Mouse (Mus musculus): ENCODE measurements around the gene Ankrd13d. TPM values are rescaled to one million over a fixed set of nuclear protein-coding genes. Genes with fewer than 3 reads are reported as not detected.

Gene Ankrd13d
- polyA plus RNA-seq, 1 experiment = 2.2 TPM

GRCm38 (mm10) chr19:4265956-4266355 lies 17.0 kb downstream of the Ankrd13d start:
- TF ChIP-seq USF1 (IDR thresholded peaks at IDR 0.05; ENCODE audit: low read depth) (no peak), MAX (IDR thresholded peaks at IDR 0.05) (no peak), CTCF (IDR thresholded peaks at IDR 0.05; ENCODE audit: control insufficient read depth, insufficient read depth, insufficient read length) (no peak), MYOD1 (IDR thresholded peaks at IDR 0.05; ENCODE audit: control insufficient read depth, insufficient read length, low read depth) (no peak), FOSL1 (IDR thresholded peaks at IDR 0.05; ENCODE audit: insufficient read depth, low read length, poor library complexity, severe bottlenecking) (no peak), MYOG (IDR thresholded peaks at IDR 0.05; ENCODE audit: control insufficient read depth, extremely low read depth, insufficient read length) (no peak), CEBPB (IDR thresholded peaks at IDR 0.05; ENCODE audit: low read depth) (no peak)
- Histone ChIP-seq H3ac (ENCODE audit: control insufficient read depth, insufficient read length, low read depth) (no peak overlapping the region), H3K4me3 (ENCODE audit: insufficient read depth, poor library complexity, severe bottlenecking) (no peak overlapping the region), H3K27me3 (ENCODE audit: control insufficient read depth, insufficient read depth, insufficient read length) (no peaks in the 10 kb centered on the region), H3K79me2 (ENCODE audit: control insufficient read depth, insufficient read depth) (no peaks in the 10 kb centered on the region), H3K36me3 (ENCODE audit: control insufficient read depth, insufficient read depth) (no peaks in the 10 kb centered on the region), H3K79me3 (ENCODE audit: low read depth) (no peaks in the 10 kb centered on the region)

GRCm38 (mm10) chr19:4264171-4264780 lies 18.7 kb downstream of the Ankrd13d start:
- no peak overlapping the region for H3K4me3 ChIP-seq (ENCODE audit: insufficient read depth, poor library complexity, severe bottlenecking)
- no peaks in the 10 kb centered on the region for H3K27me3 ChIP-seq (ENCODE audit: control insufficient read depth, insufficient read depth, insufficient read length)
- H3K79me3 ChIP-seq (ENCODE audit: low read depth) = no peaks in the 10 kb centered on the region
- no peak overlapping the region for H3ac ChIP-seq (ENCODE audit: control insufficient read depth, insufficient read length, low read depth)
- no peak for TF ChIP-seq USF1 (IDR thresholded peaks at IDR 0.05; ENCODE audit: low read depth)
- TF ChIP-seq FOSL1 (IDR thresholded peaks at IDR 0.05; ENCODE audit: insufficient read depth, low read length, poor library complexity, severe bottlenecking) = no peak
- TF ChIP-seq CTCF (IDR thresholded peaks at IDR 0.05; ENCODE audit: control insufficient read depth, insufficient read depth, insufficient read length) = no peak
- no peak for TF ChIP-seq MYOG (IDR thresholded peaks at IDR 0.05; ENCODE audit: control insufficient read depth, extremely low read depth, insufficient read length)
- no peak for TF ChIP-seq MYOD1 (IDR thresholded peaks at IDR 0.05; ENCODE audit: control insufficient read depth, insufficient read length, low read depth)
- TF ChIP-seq MAX (IDR thresholded peaks at IDR 0.05) = no peak
- TF ChIP-seq CEBPB (IDR thresholded peaks at IDR 0.05; ENCODE audit: low read depth) = no peak
- no peaks in the 10 kb centered on the region for H3K36me3 ChIP-seq (ENCODE audit: control insufficient read depth, insufficient read depth)
- no peaks in the 10 kb centered on the region for H3K79me2 ChIP-seq (ENCODE audit: control insufficient read depth, insufficient read depth)

GRCm38 (mm10) chr19:4263702-4264101 lies 19.2 kb downstream of the Ankrd13d start:
- H3K27me3 ChIP-seq (ENCODE audit: control insufficient read depth, insufficient read depth, insufficient read length) = no peaks in the 10 kb centered on the region
- no peak overlapping the region for H3ac ChIP-seq (ENCODE audit: control insufficient read depth, insufficient read length, low read depth)
- no peaks in the 10 kb centered on the region for H3K36me3 ChIP-seq (ENCODE audit: control insufficient read depth, insufficient read depth)
- H3K79me2 ChIP-seq (ENCODE audit: control insufficient read depth, insufficient read depth) = no peaks in the 10 kb centered on the region
- no peaks in the 10 kb centered on the region for H3K79me3 ChIP-seq (ENCODE audit: low read depth)
- H3K4me3 ChIP-seq (ENCODE audit: insufficient read depth, poor library complexity, severe bottlenecking) = no peak overlapping the region
- TF ChIP-seq CTCF (IDR thresholded peaks at IDR 0.05; ENCODE audit: control insufficient read depth, insufficient read depth, insufficient read length) (no peak), MYOD1 (IDR thresholded peaks at IDR 0.05; ENCODE audit: control insufficient read depth, insufficient read length, low read depth) (no peak), CEBPB (IDR thresholded peaks at IDR 0.05; ENCODE audit: low read depth) (no peak), MAX (IDR thresholded peaks at IDR 0.05) (no peak), USF1 (IDR thresholded peaks at IDR 0.05; ENCODE audit: low read depth) (no peak), FOSL1 (IDR thresholded peaks at IDR 0.05; ENCODE audit: insufficient read depth, low read length, poor library complexity, severe bottlenecking) (no peak), MYOG (IDR thresholded peaks at IDR 0.05; ENCODE audit: control insufficient read depth, extremely low read depth, insufficient read length) (no peak)

DNA sequence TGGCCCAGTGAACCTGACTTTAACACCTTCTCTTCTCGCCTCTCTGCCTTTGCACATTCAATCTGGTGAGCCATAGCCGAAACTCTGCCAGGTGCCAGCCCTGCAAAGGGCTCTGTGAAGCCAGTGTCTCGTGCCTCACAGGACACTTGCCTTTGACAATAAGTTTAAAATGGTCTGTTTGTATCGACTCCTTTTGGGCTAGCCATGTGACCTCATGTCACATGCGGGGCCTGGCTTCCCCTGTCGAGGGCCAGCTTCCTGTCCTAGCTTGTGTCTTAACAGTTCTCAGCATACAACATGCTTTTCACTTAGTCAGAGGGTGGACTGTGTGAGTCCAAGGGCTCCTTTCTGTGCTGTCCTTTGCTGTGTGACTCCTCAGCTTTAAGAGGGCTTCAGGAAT lies 20.2 kb downstream of the Ankrd13d start:
- Histone ChIP-seq H3K36me3 (ENCODE audit: control insufficient read depth, insufficient read depth) (no peaks in the 10 kb centered on the region), H3K27me3 (ENCODE audit: control insufficient read depth, insufficient read depth, insufficient read length) (no peaks in the 10 kb centered on the region), H3K79me2 (ENCODE audit: control insufficient read depth, insufficient read depth) (no peaks in the 10 kb centered on the region), H3ac (ENCODE audit: control insufficient read depth, insufficient read length, low read depth) (no peak overlapping the region), H3K4me3 (ENCODE audit: insufficient read depth, poor library complexity, severe bottlenecking) (no peak overlapping the region), H3K79me3 (ENCODE audit: low read depth) (no peaks in the 10 kb centered on the region)
- TF ChIP-seq FOSL1 (IDR thresholded peaks at IDR 0.05; ENCODE audit: insufficient read depth, low read length, poor library complexity, severe bottlenecking) (no peak), USF1 (IDR thresholded peaks at IDR 0.05; ENCODE audit: low read depth) (no peak)

DNA sequence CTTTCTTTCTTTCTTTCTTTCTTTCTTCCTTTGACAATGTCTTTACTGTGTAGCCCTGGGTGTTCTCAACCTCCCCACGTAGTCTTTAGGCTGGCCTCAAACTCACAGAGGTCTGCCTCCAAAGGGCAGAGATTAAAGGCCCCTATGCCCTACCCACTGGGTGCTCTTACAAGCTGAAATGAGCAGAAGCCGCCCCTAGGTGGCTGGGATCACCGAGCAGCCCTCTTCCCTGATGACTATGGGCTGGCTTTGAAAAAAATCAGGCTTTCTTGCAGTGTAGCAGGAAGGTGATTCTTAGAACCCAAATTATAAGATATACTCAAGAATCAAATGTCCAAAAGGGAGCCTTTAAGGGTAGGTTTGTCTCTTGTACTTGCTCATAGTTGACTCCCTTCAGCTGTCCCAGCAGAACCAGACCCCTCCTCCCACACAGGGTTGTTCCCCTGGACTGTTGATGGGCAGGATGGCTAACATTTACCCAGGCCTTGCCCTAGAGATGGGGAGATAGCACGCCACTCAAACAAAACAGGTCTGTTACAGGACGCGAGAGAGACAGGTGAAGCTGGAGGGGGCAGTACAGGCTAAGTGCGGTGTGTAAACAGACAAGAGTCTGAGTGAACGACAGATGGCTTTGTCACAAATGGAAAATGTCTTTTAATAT lies 21.8 kb downstream of the Ankrd13d start:
- no peak for TF ChIP-seq MYOG (IDR thresholded peaks at IDR 0.05; ENCODE audit: control insufficient read depth, extremely low read depth, insufficient read length)
- no peak for TF ChIP-seq CTCF (IDR thresholded peaks at IDR 0.05; ENCODE audit: control insufficient read depth, insufficient read depth, insufficient read length)
- TF ChIP-seq MYOD1 (IDR thresholded peaks at IDR 0.05; ENCODE audit: control insufficient read depth, insufficient read length, low read depth) = no peak
- no peak for TF ChIP-seq FOSL1 (IDR thresholded peaks at IDR 0.05; ENCODE audit: insufficient read depth, low read length, poor library complexity, severe bottlenecking)
- no peak for TF ChIP-seq CEBPB (IDR thresholded peaks at IDR 0.05; ENCODE audit: low read depth)
- no peak for TF ChIP-seq MAX (IDR thresholded peaks at IDR 0.05)
- no peak for TF ChIP-seq USF1 (IDR thresholded peaks at IDR 0.05; ENCODE audit: low read depth)
- no peaks in the 10 kb centered on the region for H3K79me3 ChIP-seq (ENCODE audit: low read depth)
- H3K4me3 ChIP-seq (ENCODE audit: insufficient read depth, poor library complexity, severe bottlenecking) = no peak overlapping the region
- no peaks in the 10 kb centered on the region for H3K27me3 ChIP-seq (ENCODE audit: control insufficient read depth, insufficient read depth, insufficient read length)
- H3K79me2 ChIP-seq (ENCODE audit: control insufficient read depth, insufficient read depth) = no peaks in the 10 kb centered on the region
- H3ac ChIP-seq (ENCODE audit: control insufficient read depth, insufficient read length, low read depth) = no peak overlapping the region
- H3K36me3 ChIP-seq (ENCODE audit: control insufficient read depth, insufficient read depth) = no peaks in the 10 kb centered on the region

Data from C2C12 (cell line).